Mouse (Mus musculus) macrophage (primary cell): ENCODE data around the gene Slc12a1. TPM values are rescaled to one million over a fixed set of nuclear protein-coding genes. Genes with fewer than 3 reads are reported as not detected.

Experiments used
- H3K27ac ChIP-seq: fragments of 350-480 bp; formaldehyde crosslinking; 2 replicates; pipeline ENCODE4 v1.9.0; 2021
- H3K36me3 ChIP-seq: fragments of 350-480 bp; formaldehyde crosslinking; 2 replicates; pipeline ENCODE4 v1.9.0; 2021; ENCODE audit errors: inconsistent target
- H3K4me3 ChIP-seq: fragments of 350-480 bp; formaldehyde crosslinking; 2 replicates; pipeline ENCODE4 v1.9.0; 2021; ENCODE audit errors: inconsistent target
- H3K79me2 ChIP-seq: fragments of 350-480 bp; formaldehyde crosslinking; 2 replicates; pipeline ENCODE4 v1.9.0; 2021; ENCODE audit errors: inconsistent target
- WGBS: methylation state at CpG from one replicate; pipeline ENCODE4 v1.1.7; 2026; ENCODE audit warnings: inconsistent platforms; ENCODE audit not compliant: missing documents; 5-methylcytosine and 5-hydroxymethylcytosine counted together
- polyA plus RNA-seq: library from polyadenylated mRNA; stranded (reverse); fragments of 250-400 nt; gene quantifications from 3 replicates; pipeline ENCODE4 v1.2.4, GENCODE M21; 2018; ENCODE audit warnings: inconsistent platforms

The Slc12a1 gene
- polyA plus RNA-seq, 1 experiment from 2014 or later = not detected

GRCm38 (mm10) chr2:125254630-125255029, 102.3 kb downstream of the Slc12a1 start:
- WGBS = 93% methylated on average over 3 of the region's 3 CpGs
- H3K36me3 ChIP-seq = no peaks in the 10 kb centered on the region
- H3K27ac ChIP-seq = no peak overlapping the region
- H3K4me3 ChIP-seq = no peak overlapping the region
- H3K79me2 ChIP-seq = no peaks in the 10 kb centered on the region

DNA sequence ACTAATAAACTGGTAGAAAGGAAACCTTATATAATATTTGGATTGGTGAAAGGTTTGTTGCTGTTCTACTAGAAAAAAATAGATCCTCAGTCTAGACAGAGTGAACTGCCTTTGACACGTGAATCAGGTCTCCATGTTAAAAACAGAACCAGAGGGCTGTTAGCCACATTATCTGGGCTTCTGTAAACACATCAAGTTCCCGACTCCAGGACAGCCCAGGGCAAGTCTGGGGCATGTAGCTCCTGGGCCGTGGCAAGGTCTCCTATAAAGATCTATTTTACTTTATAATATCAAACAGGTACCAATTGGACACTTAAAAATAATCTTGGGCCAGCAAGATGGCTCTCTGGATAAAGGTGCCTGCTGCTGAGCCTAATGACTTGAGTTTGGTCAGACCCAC, 103.6 kb downstream of the Slc12a1 start:
- Histone ChIP-seq H3K27ac (no peak overlapping the region), H3K36me3 (no peaks in the 10 kb centered on the region), H3K4me3 (no peak overlapping the region), H3K79me2 (no peaks in the 10 kb centered on the region)
- 83% methylated on average over 3 of the region's 3 CpGs for WGBS

GRCm38 (mm10) chr2:125259230-125260120, 107.2 kb downstream of the Slc12a1 start:
- no peak overlapping the region for H3K27ac ChIP-seq
- H3K36me3 ChIP-seq = no peaks in the 10 kb centered on the region
- H3K4me3 ChIP-seq = no peak overlapping the region
- no peaks in the 10 kb centered on the region for H3K79me2 ChIP-seq
- 90% methylated on average over 14 of the region's 14 CpGs for WGBS

- 82% methylated on average over 2 of the region's 2 CpGs for WGBS
- Histone ChIP-seq H3K79me2 (no peaks in the 10 kb centered on the region), H3K36me3 (no peaks in the 10 kb centered on the region), H3K4me3 (no peak overlapping the region), H3K27ac (no peak overlapping the region)
These were observed 108.0 kb downstream of the Slc12a1 start for GRCm38 (mm10) chr2:125260326-125260725.

GRCm38 (mm10) chr2:125263056-125263455, 110.8 kb downstream of the Slc12a1 start:
- no peaks in the 10 kb centered on the region for H3K36me3 ChIP-seq
- H3K4me3 ChIP-seq = no peak overlapping the region
- WGBS = 37% methylated on average over 5 of the region's 5 CpGs
- no peak overlapping the region for H3K27ac ChIP-seq
- no peaks in the 10 kb centered on the region for H3K79me2 ChIP-seq

DNA sequence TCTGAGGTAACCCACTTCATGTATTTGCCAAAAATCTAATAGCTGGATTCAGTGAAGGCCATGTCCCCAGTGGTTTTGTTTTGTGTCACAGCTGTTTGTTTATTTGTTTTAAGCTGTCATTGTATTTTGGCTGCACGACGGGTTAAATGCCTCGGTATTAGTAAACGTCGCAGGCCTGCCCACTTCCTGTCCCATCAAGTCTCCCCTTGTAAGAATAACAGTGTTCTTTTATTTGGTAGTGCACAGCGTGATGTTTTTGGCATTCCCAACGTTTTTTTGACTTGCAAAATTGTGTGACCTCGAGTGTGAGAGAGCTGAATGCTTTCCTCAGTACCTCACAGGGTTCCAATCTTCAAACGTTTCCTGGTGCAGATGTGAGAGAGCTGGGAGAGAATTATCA, 111.4 kb downstream of the Slc12a1 start:
- Histone ChIP-seq H3K36me3 (no peaks in the 10 kb centered on the region), H3K4me3 (no peak overlapping the region), H3K27ac (no peak overlapping the region), H3K79me2 (no peaks in the 10 kb centered on the region)
- WGBS = 50% methylated on average over 9 of the region's 9 CpGs

GRCm38 (mm10) chr2:125268876-125269275, 116.6 kb downstream of the Slc12a1 start:
- Histone ChIP-seq H3K4me3 (no peak overlapping the region), H3K36me3 (no peaks in the 10 kb centered on the region), H3K79me2 (no peaks in the 10 kb centered on the region), H3K27ac (no peak overlapping the region)
- WGBS = 100% methylated on average over 1 of the region's 1 CpGs

- Histone ChIP-seq H3K79me2 (no peaks in the 10 kb centered on the region), H3K4me3 (no peak overlapping the region), H3K27ac (no peak overlapping the region), H3K36me3 (no peaks in the 10 kb centered on the region)
- 90% methylated on average over 5 of the region's 5 CpGs for WGBS
These were observed 123.3 kb downstream of the Slc12a1 start for GRCm38 (mm10) chr2:125275617-125276016.

GRCm38 (mm10) chr2:125276692-125277091, 124.4 kb downstream of the Slc12a1 start:
- Histone ChIP-seq H3K79me2 (no peaks in the 10 kb centered on the region), H3K36me3 (no peaks in the 10 kb centered on the region), H3K27ac (no peak overlapping the region), H3K4me3 (no peak overlapping the region)
- WGBS = 87% methylated on average over 5 of the region's 5 CpGs

- Histone ChIP-seq H3K4me3 (no peak overlapping the region), H3K36me3 (no peaks in the 10 kb centered on the region), H3K27ac (no peak overlapping the region), H3K79me2 (no peaks in the 10 kb centered on the region)
- 28% methylated on average over 6 of the region's 7 CpGs for WGBS
These were observed 126.2 kb downstream of the Slc12a1 start for GRCm38 (mm10) chr2:125278474-125278873.

Other genes with a start within 250 kb of the Slc12a1 start
- gene Slc24a5, start 84.4 kb upstream of the Slc12a1 start, polyA plus RNA-seq = 5.7 to 13.3 TPM (median 7.9 TPM) in 3 replicates
- gene Myef2, start 28.8 kb upstream of the Slc12a1 start, polyA plus RNA-seq = 9.1 to 13.4 TPM (median 10.6 TPM) in 3 replicates
- gene Ctxn2, start 15.8 kb upstream of the Slc12a1 start, polyA plus RNA-seq = not detected in 3 replicates
- 4.8 to 28.4 TPM (median 5.8 TPM) in 3 replicates for gene Dut, start 94.7 kb downstream of the Slc12a1 start, polyA plus RNA-seq